Mouse (Mus musculus): Measurements from ENCODE around the gene Mslnl. TPM values are rescaled to one million over a fixed set of nuclear protein-coding genes. Genes with fewer than 3 reads are reported as not detected.

Mslnl gene
- total RNA-seq, 2 experiments from 2014 or later = not detected

DNA sequence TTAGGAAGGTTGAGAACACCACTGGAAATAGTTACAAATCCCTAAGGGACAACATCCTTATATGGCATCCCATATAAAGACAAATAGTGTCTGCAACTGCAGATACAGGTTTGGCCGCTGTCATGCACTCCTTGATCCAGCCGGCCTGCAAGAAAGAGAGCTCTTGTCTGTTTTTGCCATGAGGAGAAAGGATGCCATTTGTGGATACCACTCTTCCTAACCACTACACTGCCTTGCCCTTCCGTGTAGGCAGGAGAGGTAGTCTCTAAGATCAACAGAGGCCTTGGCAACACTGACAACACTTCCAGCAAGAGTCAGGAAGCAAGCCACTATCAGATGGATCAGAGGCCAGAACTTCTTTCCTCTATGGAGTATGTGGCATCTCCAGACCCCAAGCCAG is 50.4 kb downstream of the Mslnl start, which contains the start of gene Ccdc78:
TSS of gene Ccdc78 (plus strand) at position 301 of the 400 bp plus-strand sequence.
- DNase-seq = no peak

GRCm38 (mm10) chr17:25786781-25787504 is 51.1 kb downstream of the Mslnl start:
- no peak for DNase-seq

- DNase-seq = no peak
Measured at GRCm38 (mm10) chr17:25791320-25791842, 55.5 kb downstream of the Mslnl start.

GRCm38 (mm10) chr17:25791843-25792527 is 56.1 kb downstream of the Mslnl start:
- DNase-seq = peak; percentile 86 to 94

GRCm38 (mm10) chr17:25792615-25793014 is 56.8 kb downstream of the Mslnl start, which contains the start of gene Fam173a:
Gene Fam173a, minus strand, starts transcription at chr17:25792901.
- DNase-seq = peak; percentile 85 to 89

DNA sequence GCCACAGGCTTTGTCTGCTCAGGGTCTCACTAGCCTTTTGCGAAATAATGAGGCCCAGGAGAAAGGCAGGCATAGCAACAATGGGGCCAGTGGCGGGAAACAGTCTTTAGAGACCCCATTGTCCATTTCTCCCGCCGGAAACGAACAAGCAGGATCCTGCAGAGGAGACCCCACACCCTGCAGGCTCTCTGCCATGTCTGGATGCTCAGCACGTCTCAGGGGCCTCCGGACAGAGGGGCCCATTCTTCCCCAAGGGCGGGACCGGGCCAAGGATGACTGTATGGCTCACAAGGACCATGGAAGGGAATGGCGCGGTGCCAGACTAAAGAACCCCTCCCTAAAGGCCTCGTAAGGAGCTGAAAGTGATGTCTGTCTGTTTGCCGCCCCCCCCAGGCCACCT is 58.4 kb downstream of the Mslnl start:
- DNase-seq = no peak

- DNase-seq = no peak
Measured at GRCm38 (mm10) chr17:25794998-25795397, 59.2 kb downstream of the Mslnl start.

- DNase-seq = no peak
Measured at GRCm38 (mm10) chr17:25795609-25796092, 59.8 kb downstream of the Mslnl start, which contains the start of gene AC134908.4. Gene AC134908.4, minus strand, starts transcription at chr17:25795659.

DNA sequence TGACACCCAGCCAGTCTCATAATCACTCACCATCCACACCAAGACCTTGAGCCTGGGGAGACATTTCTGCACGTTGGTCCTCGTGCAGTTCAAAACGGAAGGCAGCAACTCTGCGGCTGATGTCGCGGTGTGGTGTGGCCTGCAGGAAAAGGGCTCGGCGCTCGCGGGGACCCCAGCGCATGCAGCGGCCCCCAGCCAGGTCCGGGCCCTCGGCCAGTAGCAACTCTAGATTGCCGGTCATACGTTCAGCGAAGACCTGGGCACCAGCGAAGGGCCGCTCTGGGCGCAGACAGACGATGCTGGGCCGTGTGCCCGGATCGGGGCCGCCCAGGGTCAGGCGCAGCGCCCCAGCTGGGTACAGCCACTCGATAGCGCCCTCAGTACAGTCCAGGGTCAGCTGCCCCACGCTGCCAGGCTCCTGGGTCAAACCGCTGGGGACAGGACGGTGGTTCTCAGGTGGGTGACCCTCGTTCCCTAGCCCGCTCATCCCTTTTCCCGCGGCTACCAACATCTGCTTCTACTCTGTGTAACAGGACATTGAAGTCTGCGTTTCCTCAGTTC is 60.4 kb downstream of the Mslnl start:
- DNase-seq = peak; percentile 50 to 52

DNA sequence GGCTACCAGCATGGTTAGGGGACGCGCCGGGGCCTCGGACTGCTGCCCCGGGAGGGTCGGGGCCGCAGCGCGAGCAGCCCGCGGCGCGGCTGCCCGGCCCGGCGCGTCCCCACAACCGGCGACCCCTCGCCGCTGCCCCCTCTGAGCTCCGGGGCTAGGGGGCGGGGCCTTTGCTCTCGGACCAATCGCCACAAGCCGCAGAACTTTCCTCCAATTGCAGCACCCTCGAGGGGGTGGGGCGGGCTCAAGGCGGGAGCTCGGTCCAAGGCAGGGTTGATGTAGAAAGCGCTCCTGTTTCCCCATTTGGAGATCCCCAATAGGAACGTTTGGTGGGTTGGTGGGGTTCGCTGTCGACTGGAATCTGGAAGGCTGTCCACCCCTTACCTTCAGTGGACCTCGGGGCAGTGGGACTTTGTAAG is 61.1 kb downstream of the Mslnl start, which contains the start of gene Metrn:
TSS of gene Metrn (minus strand) at position 186 of the 419 bp plus-strand sequence.
- DNase-seq = peak; percentile 93 to 94

Small RNA genes within 50 kb of the gene (microRNA-seq; reads per million reads assigned to microRNA genes)
- 0 reads per million in 2 experiments for gene Gm25083
- gene Mir6966 = 2.4 to 2.7 reads per million in 2 experiments

Other genes starting within 250 kb of the Mslnl start
- gene Sstr5, start 238.8 kb upstream of the Mslnl start, total RNA-seq (2021) = not detected
- under 1 TPM; 0.20 to 0.31 TPM for gene Sox8, start 165.4 kb upstream of the Mslnl start, total RNA-seq (2021)
- gene Lmf1, start 157.0 kb upstream of the Mslnl start, total RNA-seq (2021) = 10 to 100 TPM; 29.8 to 31.8 TPM
- gene Gng13, start 18.9 kb upstream of the Mslnl start, total RNA-seq (2021) = under 1 TPM in 1 of 2 experiments, not detected in 1; 0.77 TPM
- 1 to 10 TPM in 1 of 2 experiments, under 1 TPM in 1; 0.84 to 1.3 TPM for gene Chtf18, start 8.6 kb upstream of the Mslnl start, total RNA-seq (2021)
- 1 to 10 TPM; 3.6 to 5.2 TPM for gene Rpusd1, start 8.4 kb upstream of the Mslnl start, total RNA-seq (2021)
- 10 to 100 TPM; 10.3 to 20.2 TPM for gene Msln, start 18.3 kb downstream of the Mslnl start, total RNA-seq (2021)
- gene Narfl, start 37.7 kb downstream of the Mslnl start, total RNA-seq (2021) = 10 to 100 TPM; 43.9 to 50.1 TPM
- 10 to 100 TPM; 11.4 to 12.1 TPM for gene Haghl, start 49.6 kb downstream of the Mslnl start, total RNA-seq (2021)
- under 1 TPM in 1 of 2 experiments, not detected in 1; 0.39 TPM for gene Ccdc78, start 50.5 kb downstream of the Mslnl start, total RNA-seq (2021)
- 10 to 100 TPM; 45.5 to 51.5 TPM for gene Fam173a, start 56.9 kb downstream of the Mslnl start, total RNA-seq (2021)
- not detected for gene AC134908.4, start 59.6 kb downstream of the Mslnl start, total RNA-seq (2021)
- gene Metrn, start 61.1 kb downstream of the Mslnl start, total RNA-seq (2021) = 10 to 100 TPM; 55.0 to 76.0 TPM
- gene Fbxl16, start 73.0 kb downstream of the Mslnl start, total RNA-seq (2021) = 1 to 10 TPM; 1.5 to 1.7 TPM
- gene Wdr24, start 87.6 kb downstream of the Mslnl start, total RNA-seq (2021) = 10 to 100 TPM in 1 of 2 experiments, 1 to 10 TPM in 1; 9.8 to 11.7 TPM
- 10 to 100 TPM; 28.0 to 34.0 TPM for gene Jmjd8, start 92.8 kb downstream of the Mslnl start, total RNA-seq (2021)
- gene Stub1, start 97.4 kb downstream of the Mslnl start, total RNA-seq (2021) = 100 to 1,000 TPM; 113 to 128 TPM
- 1 to 10 TPM; 1.8 to 2.3 TPM for gene Rhbdl1, start 101.3 kb downstream of the Mslnl start, total RNA-seq (2021)
- 1 to 10 TPM; 1.2 to 3.3 TPM for gene Gm20683, start 105.7 kb downstream of the Mslnl start, total RNA-seq (2021)
- 100 to 1,000 TPM; 138 to 140 TPM for gene Rhot2, start 108.8 kb downstream of the Mslnl start, total RNA-seq (2021)
- 1 to 10 TPM; 1.0 to 2.3 TPM for gene Wdr90, start 125.5 kb downstream of the Mslnl start, total RNA-seq (2021)
- 100 to 1,000 TPM; 283 to 318 TPM for gene Mcrip2, start 132.7 kb downstream of the Mslnl start, total RNA-seq (2021)
- gene Mettl26, start 139.0 kb downstream of the Mslnl start, total RNA-seq (2021) = 10 to 100 TPM; 11.8 to 15.2 TPM
- gene Wfikkn1, start 144.8 kb downstream of the Mslnl start, total RNA-seq (2021) = under 1 TPM; 0.21 to 0.50 TPM
- 10 to 100 TPM; 14.5 to 15.3 TPM for gene Rab40c, start 183.7 kb downstream of the Mslnl start, total RNA-seq (2021)
- 10 to 100 TPM; 37.8 to 43.4 TPM for gene Pigq, start 208.9 kb downstream of the Mslnl start, total RNA-seq (2021)
- under 1 TPM in 1 of 2 experiments, not detected in 1; 0.21 TPM for gene Nhlrc4, start 208.9 kb downstream of the Mslnl start, total RNA-seq (2021)
- under 1 TPM; 0.32 to 0.57 TPM for gene A930017K11Rik, start 216.5 kb downstream of the Mslnl start, total RNA-seq (2021)
- 1 to 10 TPM; 6.1 to 8.5 TPM for gene Capn15, start 249.8 kb downstream of the Mslnl start, total RNA-seq (2021)

Data from heart, adult 18-20 months (tissue).